Mouse (Mus musculus) thymus, postnatal 25 days (tissue): ENCODE data around the gene Zdhhc7.
A peak's percentile ranks its signal among the peaks of the same experiment; 100 is the strongest.

Experiments
- DNase-seq: peaks from one replicate; pipeline ENCODE4 v3.0.0; 2022

Zdhhc7 gene

DNA sequence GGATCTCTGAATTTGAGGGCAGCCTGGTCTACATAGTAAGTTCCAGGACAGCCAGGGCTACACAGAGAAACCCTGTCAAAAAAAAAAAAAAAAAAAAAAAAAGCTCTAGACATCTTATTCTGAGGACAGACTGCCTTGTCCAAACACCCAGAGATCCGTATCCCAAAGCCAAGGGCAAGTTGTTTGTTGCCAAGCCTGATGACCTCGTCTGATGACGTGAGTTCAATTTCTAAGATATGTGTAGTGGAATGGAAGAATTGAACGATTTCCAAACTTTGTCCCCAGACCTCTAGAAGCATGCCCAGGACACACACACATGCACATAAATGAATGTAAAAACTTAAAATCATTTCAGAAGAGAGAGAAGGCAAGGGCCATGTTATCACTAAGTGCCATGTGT, 35.1 kb downstream of the Zdhhc7 start:
- no peak for DNase-seq

DNA sequence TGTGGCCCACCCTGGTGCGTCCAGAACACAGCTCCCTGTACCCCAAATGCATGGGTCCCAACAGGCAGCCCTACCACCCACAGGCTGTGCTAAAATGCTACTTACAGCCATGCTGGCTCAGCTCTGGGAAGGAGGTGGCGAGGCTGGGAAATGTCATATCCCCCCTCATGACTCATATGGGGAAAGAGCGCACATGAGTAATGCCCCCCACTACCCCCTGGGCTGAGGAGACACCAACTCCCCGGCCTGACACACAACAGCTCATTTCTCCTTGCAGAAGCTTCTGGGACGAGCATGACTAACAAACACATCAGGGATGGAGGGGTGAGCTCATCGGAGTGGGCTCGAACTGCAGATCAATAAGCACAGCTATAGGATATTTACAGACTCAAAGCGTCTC, 35.7 kb downstream of the Zdhhc7 start:
- no peak for DNase-seq

DNA sequence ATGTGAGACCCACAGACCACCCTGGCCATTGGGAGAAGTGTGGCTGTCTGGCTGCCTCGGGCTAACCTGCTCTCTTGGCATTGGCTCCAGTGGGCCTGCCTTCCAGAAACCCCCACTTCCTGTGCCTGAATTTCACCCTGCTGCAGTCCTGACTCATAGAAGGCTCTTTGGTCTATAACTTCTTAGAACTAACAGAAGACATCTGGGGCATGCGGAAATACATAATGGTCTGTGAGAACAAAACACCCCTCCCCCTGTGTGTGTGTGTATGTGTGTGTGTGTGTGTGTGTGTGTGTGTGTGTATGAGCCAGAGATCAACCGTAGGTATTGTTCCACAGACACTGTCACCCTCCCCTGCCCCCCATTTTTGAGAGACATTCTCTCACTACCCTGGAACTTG, 38.0 kb downstream of the Zdhhc7 start:
- DNase-seq: peak; percentile 67

DNA sequence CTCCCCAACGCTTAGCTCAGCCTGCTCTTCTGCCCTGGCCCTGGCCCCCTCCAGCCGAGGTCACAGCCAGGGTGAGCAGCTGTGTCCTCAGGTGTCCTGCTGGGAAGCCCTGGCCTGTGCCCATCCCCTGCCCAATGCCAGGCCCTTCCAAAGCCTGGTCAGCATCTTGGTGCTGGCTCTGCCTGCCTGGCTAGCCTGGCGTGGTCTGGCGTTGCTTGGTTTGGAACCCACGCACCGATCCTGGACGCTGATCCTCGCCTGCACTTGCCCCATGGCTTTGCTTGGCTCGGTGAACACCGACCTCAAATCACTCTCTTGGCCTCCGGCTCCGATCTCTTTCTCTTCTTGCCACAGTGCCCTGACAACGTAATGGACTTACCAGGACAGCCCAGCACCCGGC, 38.5 kb downstream of the Zdhhc7 start:
- DNase-seq: no peak

DNA sequence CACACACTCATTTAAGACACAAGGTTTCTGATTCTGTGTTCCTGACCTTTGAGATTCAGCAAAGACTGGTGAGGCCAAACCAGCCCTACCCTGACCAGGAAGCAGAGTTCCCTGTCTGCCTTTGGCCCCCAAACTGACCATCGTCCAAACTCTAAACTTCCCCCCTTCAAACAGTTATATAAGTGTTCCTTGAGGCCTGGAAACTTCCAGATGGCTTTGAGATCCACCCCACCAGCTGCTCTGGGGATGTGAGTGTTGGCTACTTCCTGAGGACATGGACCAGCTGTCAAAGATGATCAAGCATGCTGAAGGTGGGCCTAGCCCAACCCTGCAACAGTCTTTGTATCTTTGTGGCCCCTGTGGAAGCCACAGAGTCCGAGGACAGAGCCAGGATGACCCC, 44.2 kb downstream of the Zdhhc7 start:
- DNase-seq: no peak

DNA sequence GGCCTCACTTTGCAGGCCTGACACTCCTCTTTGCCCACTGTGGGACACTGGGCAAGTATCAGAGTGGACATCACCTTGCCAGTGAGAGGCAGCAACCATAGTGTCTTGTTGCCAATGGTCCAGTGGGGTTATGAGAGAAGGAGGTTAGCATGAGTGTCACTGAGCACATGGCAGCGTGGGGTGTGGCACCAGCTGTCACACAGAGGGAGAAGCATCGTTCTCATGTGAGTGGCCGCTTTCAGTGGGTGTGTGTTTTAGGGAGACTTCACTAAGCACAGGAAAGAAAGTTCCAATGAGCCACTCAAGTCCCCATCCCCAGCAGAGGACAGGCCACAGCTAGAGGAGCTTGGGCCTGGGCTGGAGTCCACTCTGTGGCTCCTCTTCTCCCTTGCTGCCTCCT, 46.4 kb downstream of the Zdhhc7 start:
- DNase-seq: no peak

DNA sequence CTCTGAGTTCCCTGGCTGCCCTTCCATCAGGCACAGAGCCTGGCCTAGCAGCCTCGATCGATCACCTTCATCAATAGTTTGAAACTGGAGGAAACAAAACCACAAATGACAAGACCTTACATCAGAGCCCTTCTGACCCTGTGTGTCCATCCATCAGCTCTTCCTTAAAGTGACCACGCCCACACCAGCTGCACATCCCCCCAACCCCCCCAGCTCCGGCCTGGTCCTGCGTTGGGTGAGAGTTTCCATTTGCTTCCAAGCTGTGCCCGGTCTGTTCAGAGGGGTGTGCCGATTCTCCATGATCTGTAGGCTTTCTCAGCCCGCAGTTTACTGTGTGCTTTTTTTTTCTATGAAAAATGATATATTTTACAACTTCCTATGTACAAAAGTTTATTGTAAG, 49.0 kb downstream of the Zdhhc7 start:
- DNase-seq: no peak

DNA sequence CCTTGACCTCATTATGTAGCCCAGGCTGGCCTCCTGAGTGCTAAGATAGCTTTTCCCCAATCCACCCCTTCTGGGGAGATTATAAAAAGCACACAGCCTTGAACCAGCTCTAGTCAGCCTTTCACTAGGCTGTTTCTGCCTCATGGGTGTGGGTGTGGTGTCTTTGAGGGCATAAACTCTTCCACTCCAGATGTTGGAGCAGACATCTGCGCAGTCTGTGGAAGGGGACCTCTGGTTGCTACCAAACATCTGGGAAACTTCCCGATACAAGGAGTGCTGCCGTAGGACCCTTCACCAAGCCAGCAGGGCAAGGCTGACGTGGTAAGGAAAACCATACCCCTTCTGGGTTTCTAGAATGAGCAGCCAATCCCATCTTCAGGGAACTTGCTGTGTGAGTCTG, 49.4 kb downstream of the Zdhhc7 start:
- no peak for DNase-seq

DNA sequence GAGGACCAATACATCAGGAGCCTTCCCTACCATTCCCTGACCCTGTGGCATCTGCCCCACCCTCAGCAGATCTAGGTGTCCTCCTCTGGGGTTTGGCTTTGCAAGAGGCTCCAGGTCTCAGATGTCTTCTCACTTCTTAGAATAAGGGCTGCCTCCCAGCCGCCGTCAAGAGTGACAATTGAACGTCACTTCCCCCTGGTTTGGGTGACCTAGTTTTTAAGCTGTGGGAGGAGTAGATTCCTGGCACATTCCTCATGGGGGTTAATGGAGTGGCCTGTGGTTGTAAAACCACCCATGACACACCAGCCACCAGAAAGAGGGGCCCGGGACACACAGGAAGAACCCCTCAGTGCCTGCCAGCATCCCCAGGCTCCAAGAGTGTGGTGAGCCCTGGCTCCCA, 50.3 kb downstream of the Zdhhc7 start:
- DNase-seq: peak; percentile 60

DNA sequence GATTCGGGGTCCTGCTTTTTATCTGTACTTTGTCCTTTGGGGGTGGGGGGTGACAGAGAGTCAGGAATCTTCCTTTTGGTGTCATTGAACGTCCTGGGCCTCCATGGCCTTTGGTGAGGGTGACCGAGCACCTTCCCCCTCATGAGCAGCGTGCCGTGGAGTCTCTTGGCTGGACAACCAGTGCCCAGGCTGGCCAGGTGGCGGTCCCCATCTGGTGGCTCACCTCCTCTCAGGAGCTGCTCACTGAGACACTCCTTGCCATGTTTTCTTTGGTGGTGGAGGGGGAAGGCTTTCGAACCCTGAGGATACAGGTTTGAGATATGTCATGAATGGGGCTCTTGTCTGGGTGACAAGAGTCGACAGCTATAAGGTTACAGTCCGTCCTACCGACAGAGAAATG, 50.9 kb downstream of the Zdhhc7 start:
- no peak for DNase-seq

DNA sequence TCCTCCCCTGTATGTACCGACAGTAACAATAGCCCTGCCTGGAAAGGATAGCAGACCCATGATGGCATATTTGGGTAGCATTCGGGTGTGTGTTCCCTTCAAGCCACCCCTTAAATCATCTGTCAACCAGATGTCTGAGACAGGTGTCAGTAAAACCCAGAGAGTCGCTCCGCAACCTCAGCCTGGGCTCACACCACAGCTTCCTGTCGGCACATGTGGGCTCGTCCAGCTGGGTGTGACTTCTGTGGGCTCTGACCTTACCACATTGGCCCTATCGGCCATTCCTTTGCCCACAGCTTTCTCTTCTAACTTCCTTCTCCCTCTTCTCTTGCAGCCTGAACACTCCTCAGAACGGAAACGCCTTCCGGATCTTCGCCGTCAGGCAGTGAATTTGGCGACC, 51.3 kb downstream of the Zdhhc7 start:
- peak; percentile 75 for DNase-seq

DNA sequence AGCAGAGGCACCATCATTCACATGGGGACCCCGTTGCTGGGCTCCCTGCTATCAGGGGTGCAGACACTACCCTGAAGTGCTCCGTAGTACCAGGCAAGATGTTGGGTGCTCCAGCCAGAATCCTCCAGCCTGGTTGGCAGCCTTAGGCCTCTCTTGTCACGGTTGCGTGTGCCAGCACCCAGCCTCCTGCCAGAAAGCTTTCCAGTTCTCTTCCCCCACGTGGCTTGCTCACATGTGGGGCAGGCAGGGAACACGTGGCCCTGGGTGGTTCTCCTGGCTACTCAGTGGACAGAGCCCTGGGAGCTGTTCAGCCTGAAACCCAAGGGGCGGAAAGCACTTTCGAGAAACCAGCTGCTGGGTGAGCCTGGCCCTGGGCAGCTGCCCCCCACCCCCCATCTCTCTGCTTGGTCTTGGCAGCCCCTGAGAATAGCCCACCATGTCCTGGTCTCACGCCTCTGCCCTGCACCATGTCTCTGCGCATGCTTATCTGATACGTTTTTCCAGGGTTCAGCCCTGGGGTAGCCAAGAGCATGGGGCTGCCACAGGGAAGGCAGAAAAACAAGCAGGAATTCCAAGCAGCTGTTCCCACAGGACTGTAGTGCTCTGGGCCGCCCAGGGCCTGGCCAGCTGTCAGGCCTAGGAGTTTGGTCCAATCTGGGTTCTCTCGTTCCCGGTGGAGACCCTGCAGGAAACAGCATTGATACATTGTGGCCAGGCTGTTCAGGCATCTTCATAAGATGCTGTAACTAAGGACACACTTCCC, 54.8 kb downstream of the Zdhhc7 start:
- DNase-seq: no peak

DNA sequence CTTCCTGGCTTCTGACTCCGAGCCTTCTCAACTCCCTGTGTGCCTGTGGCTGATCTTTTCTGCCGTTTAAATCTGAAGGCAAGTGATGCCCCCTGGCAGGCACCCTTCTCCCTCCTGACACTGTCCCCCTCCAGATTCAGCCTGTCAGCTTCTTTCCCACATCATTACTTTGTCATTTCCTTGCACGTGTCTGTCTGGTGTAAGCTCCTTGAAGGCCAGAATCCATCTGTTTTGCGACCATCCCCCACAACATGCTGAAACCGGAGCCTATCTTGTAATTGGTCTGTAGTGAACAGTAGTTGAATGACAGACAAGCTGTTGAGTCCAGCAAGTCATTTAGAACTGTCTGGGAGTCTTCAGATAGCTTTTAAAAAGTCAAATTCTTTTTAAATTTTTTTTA, 55.8 kb downstream of the Zdhhc7 start:
- DNase-seq: no peak

DNA sequence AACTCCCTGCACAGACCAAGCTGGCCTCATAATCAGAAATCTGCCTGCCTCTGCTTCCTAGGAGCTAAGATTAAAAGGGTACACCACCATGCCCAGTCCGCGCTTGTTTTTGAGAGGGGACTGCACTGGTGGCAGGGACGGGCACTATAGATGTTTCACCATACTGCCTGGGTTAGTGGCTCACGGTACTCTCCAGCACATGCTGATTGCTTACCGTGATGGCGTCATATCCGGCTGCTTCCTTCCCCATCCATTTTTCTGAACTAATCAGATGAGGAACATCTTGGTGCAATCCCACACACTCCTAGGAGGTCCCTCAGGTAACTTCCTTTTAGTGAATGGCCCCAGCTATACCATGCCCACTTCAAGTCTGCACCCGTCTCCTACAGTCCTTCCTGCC, 56.4 kb downstream of the Zdhhc7 start:
- DNase-seq: no peak

DNA sequence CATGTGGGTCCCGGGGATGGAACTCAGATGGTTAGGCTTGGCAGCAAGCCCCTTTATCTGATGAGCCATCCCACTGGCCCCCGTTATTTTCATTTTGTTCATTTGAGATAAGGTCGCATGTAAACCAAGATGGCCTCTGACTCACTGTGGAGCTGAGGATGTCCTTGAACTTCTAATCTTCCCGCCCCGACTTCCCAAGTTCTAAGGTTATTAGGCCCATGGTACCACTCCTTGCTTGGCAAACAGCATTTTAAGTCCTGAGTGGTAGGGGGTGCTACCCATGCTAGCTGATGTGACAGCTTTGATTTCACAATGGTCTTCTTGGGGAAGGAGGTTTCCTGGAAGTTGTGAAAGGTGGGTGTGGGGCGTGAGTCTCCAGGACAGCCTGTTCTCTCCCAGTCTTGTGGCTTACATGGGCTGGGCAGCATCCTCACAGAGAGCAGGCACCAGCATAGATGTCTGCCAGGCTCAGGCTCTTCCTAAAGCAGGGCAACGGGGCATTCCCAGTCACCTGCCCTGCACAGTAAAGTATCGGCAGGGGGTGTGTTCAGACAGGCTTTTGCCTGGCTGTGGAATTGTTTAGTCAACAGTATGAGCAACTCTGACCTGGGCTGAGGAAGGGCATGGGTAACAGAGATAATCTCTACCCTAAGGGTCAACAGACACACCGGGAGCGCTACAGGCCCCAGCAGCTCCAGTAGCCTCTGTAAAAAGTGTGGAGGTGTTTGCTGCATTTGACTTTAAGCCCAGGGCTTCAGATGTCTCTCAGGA, 58.6 kb downstream of the Zdhhc7 start:
- no peak for DNase-seq

DNA sequence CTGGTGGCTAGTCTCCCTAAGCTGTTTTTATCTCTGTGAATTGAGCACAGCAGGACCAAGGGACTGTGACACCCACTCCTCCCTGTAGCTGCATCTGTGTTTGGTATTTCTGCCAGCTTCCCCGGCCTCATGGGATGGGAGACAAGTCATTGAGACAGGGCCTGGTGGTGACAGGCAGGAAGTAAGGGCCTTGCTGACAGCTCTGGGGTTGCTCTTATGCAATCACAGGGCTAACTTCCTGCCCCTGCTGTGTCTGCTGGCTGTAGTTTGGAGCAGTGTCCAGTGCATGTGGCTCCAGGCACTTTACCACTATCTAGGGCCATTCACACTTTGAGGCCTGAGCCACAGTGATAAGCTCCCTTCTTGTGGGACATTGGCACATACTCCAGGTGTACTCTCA, 60.4 kb downstream of the Zdhhc7 start:
- DNase-seq: peak; percentile 27

DNA sequence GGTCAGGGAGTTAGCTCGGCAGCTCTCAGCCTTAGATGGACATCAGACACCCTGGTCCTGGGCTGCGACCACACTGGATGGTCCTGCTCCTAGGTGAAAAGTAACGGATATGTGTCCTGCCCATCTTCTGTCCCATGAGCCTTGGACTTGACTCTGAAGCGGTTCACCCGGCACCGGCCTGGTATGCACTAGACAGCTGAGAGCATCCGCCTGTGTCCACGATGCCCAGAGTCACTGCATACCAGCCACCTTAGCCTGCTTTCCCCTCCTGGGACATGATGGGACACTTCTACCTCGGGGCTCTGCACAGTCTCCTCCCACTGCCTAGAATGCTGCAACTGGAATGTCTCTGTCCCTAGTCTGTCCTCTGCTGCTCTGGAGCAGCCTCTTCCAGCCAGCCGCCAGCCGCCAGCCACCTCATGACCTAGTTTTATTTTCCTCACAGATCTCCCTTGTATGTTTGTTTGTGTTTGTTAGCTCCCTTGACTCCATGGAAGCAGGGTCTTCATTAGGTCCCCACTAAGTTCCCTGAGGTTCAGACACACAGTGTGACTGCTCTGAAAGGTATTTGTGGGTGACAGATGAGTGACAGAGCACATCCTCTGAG, 61.9 kb downstream of the Zdhhc7 start:
- no peak for DNase-seq

DNA sequence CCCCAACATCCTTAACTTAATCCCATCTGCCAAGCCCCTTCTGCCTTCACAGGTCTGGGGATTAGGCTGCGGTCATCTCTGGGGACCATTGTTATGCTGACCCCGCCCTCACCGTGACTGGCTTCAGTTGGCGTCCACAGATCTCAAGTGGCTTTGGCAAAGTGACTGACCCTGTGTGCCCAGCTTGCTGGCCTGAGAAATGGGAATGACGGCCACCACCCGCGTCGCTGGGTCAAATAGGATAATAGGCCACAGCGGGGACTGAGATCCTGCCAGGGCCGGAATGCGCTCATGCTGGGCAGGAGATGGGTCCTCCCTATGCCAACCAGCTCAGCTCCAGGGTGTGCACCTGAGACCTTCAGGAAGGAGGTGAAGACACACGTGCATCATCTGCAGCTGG, 62.5 kb downstream of the Zdhhc7 start:
- no peak for DNase-seq

DNA sequence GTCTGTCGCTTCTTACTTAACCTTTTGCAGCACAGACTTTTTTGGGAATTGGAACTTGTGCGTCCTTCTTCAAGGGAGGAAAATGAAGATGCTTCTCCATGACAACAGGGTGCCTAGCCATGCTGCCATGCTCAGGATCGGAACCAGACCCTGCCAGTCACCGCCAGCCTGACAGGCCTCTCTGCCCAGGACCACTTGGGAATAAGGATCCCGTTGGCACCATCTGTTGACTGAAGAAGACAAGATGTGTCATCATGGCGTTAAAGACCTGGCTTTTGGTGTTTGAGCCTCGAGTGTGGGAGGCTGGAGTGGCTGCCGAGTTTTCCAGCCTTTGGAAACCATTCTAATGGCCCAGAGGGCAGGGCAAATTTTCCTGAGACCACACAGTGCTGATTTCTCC, 63.7 kb downstream of the Zdhhc7 start:
- DNase-seq: no peak

DNA sequence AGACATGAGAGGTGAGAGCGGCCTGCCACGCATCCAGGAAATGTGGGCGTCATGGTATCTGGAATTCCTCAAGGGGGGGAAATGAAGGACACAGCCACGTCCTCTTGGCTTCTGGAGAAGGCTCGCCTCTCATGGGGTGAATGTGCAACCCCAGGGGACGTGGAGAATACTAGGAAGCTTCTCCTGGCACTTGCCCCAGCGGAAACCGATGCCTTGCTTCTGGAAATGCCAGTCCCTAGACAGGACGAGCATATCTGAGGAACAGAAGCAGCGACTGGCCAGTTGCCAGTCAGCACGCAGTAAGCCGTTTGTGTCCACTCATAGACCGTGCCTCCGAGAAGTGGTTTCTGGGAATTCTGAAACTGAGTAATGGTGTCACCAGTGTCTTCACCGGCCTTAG, 64.1 kb downstream of the Zdhhc7 start:
- no peak for DNase-seq

DNA sequence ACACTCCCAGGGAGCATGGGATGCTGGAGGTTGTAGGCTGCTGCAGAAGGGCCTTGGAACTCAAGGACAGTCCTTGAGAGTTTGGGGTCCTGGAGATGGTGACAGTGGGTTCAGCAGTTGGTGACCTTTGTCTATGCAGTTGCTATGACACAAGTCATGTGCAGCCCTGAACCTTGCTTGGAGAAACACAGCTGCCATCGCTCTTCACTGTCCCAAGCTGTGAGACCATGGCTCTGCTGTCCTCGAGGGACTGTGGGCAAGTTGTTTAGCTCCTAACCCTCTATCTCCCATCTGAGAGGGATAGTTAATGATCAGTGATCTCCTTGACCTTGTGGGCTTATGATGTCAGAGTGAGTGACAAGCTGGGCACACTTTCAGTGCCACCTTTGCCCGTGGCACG, 64.7 kb downstream of the Zdhhc7 start:
- no peak for DNase-seq

DNA sequence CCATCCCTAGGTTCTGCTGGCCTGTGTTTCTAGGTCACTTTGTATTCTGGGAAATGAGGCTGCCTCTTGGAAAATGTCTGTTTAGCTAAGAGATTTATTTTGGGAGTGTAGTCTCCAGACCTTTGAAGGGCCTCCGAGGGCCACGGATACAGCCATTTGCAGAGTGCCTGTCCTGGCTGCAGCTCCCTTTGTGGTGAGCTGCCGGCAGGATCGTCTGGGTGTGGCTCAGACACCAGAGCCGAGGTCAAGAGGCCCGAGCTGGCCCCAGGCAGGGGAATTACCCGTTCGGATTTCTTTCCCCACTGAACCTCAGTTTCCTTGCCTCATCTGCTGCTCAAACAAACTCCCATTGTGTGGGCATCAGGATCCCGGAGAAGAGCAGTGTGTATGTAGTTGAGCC, 65.2 kb downstream of the Zdhhc7 start:
- no peak for DNase-seq

DNA sequence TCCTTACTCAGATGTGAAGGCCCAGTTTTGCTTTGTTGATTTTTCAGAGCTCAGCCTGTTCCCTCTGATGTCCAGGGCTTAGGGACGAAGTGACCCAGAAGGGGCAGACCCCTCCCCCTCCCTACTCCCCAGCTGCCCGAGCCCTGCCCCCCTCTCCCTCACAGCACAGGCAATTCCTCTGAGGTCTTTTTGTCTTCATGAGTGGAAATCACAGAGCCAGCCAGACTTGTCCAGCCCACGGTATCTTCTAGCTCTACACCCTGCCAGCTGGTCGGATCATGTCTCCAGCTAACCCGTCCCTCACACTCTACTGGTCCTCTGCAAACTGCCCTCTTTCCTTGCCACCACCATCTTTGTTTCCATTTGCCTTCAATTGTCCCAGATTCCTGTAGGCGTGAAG, 66.8 kb downstream of the Zdhhc7 start:
- DNase-seq: no peak

DNA sequence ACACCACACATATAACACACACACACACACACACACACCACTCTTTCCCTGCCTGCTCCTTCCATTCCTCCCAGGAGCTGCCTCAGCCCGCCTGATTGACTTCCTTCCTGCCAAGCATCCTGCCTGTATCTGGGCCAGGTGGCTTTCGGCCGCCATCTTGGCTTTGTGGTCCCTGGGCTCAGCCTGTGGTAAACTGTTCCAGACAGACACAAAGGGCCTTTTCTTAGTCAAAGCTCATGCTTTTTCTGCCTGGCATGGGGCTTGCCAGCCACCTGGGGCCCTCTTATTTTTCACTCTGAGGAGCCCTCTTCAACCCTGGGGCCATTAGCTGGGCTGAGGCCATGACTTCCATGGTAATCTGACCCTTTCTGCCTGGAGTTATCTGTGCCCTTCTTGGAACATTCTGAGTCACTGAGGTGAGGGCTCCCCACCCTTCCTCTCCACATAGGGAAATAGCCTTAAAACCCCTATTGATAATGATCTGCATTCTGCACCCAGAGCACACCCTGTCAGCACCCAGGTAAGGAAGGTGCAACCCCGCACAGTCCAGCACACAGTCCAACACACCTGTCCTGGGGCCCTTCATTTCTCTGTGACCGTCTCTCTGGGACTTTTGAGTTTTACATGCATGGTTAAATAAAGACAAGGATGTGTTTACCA, 68.6 kb downstream of the Zdhhc7 start:
- DNase-seq: peak; percentile 83
